Comparison of ENCODE assay signal across 8 mouse cellular contexts in genomic region chr11:118150115-118150701, GRCm38 (mm10). TPM values are rescaled to one million over a fixed set of nuclear protein-coding genes. Genes with fewer than 3 reads are reported as not detected.
DNase-seq lines count a peak whose midpoint lies in the region; ATAC-seq lines count a peak whose summit lies in the region.

No protein-coding gene starts in this region.

- intact Hi-C loops in left cerebral cortex, postnatal 4 days (cut with DNase I): no loop called here

- ATAC-seq in hindbrain, embryonic 13.5 days (ENCODE audit: low FRiP score): no peak
- no peak for ATAC-seq in liver, embryonic 11.5 days (replicated peaks; ENCODE audit: low FRiP score)

- 0 out of 2 replicates have a peak overlapping the region, but pooled peaks have one; percentile 52 for H3K27ac ChIP-seq in hindbrain, embryonic 13.5 days
- no peak overlapping the region for H3K27ac ChIP-seq in hindbrain, embryonic 10.5 days
- H3K27ac ChIP-seq in liver, embryonic 11.5 days (ENCODE audit: low read depth, low read length): no peak overlapping the region

- no peaks in the 10 kb centered on the region for H3K9me3 ChIP-seq in hindbrain, embryonic 13.5 days
- H3K9me3 ChIP-seq in hindbrain, embryonic 10.5 days: peaks cover 9% of the 10 kb centered on the region; the same call in 1 of the 2 replicates
- H3K9me3 ChIP-seq in liver, embryonic 11.5 days (ENCODE audit: control insufficient read depth, low read length): no peaks in the 10 kb centered on the region; the same call in 1 of the 2 replicates

- DNase-seq in hindbrain, embryonic 10.5 days (ENCODE audit: low spot score): no peak
- peak; percentile 87 for DNase-seq in brain, adult 2 months (ENCODE audit: low read depth, low spot score)
- peak; percentile 68 to 80 for DNase-seq in frontal cortex, postnatal 36 days (ENCODE audit: low spot score in 2 of 2)
- DNase-seq in left cerebral cortex, postnatal 4 days: peak; percentile 45
- DNase-seq in spleen, postnatal 14 days (ENCODE audit: low spot score in 2 of 2): no peak
- DNase-seq in urinary bladder, postnatal 10 days (ENCODE audit: low spot score): no peak
- DNase-seq in liver, embryonic 11.5 days (ENCODE audit: low spot score): no peak

- WGBS in hindbrain, embryonic 13.5 days: 68% methylated on average over 9 of the region's 9 CpGs
- WGBS in hindbrain, embryonic 10.5 days: 92% methylated on average over 9 of the region's 9 CpGs
- WGBS in liver, embryonic 11.5 days: 69% methylated on average over 9 of the region's 9 CpGs

- H3K27me3 ChIP-seq in hindbrain, embryonic 13.5 days: no peaks in the 10 kb centered on the region
- no peaks in the 10 kb centered on the region for H3K27me3 ChIP-seq in hindbrain, embryonic 10.5 days (ENCODE audit: insufficient read depth, poor library complexity, severe bottlenecking)
- no peaks in the 10 kb centered on the region for H3K27me3 ChIP-seq in liver, embryonic 11.5 days (replicated peaks; ENCODE audit: control insufficient read depth, insufficient read depth, low read length)

- peaks cover 21% of the 10 kb centered on the region for H3K4me1 ChIP-seq in hindbrain, embryonic 13.5 days (replicated peaks)
- peaks cover 5% of the 10 kb centered on the region; the same call in 1 of the 2 replicates for H3K4me1 ChIP-seq in hindbrain, embryonic 10.5 days (replicated peaks)
- H3K4me1 ChIP-seq in liver, embryonic 11.5 days (replicated peaks; ENCODE audit: control insufficient read depth, insufficient read depth, low read length): no peaks in the 10 kb centered on the region

- no peak overlapping the region for H3K4me3 ChIP-seq in hindbrain, embryonic 13.5 days
- no peak overlapping the region for H3K4me3 ChIP-seq in hindbrain, embryonic 10.5 days
- no peak overlapping the region for H3K4me3 ChIP-seq in liver, embryonic 11.5 days (ENCODE audit: low read depth, low read length)

- H3K36me3 ChIP-seq in hindbrain, embryonic 13.5 days: no peaks in the 10 kb centered on the region
- no peaks in the 10 kb centered on the region for H3K36me3 ChIP-seq in hindbrain, embryonic 10.5 days
- H3K36me3 ChIP-seq in liver, embryonic 11.5 days (ENCODE audit: control insufficient read depth, insufficient read depth, low read length): no peaks in the 10 kb centered on the region

- H3K9ac ChIP-seq in hindbrain, embryonic 13.5 days: no peak overlapping the region
- H3K9ac ChIP-seq in liver, embryonic 11.5 days (ENCODE audit: low read depth, low read length): no peak overlapping the region

- no peak overlapping the region for H3K4me2 ChIP-seq in hindbrain, embryonic 13.5 days
- no peak overlapping the region for H3K4me2 ChIP-seq in liver, embryonic 11.5 days

RNA-seq across cellular contexts. Expression of gene Dnah17, which starts 19.8 kb away (rescaled TPM):
- 0.30 and 0.32 TPM in 2 replicates for polyA plus RNA-seq in hindbrain, embryonic 13.5 days (2015; fragmentation: Nextera tagmentation; extraction: Ambion mirVana)
- 0.19 and 0.33 TPM in 2 replicates for polyA plus RNA-seq in hindbrain, embryonic 10.5 days (2016; fragmentation: Nextera tagmentation; extraction: Ambion mirVana)
- total RNA-seq in left cerebral cortex, postnatal 4 days (2021): under 1 TPM; 0.24 to 0.52 TPM
- 0.09 and 0.11 TPM in 2 replicates for polyA plus RNA-seq in liver, embryonic 11.5 days (2014; fragmentation: Nextera tagmentation; extraction: Ambion mirVana)

Comparison
In these comparisons a context has a peak if more than half of its experiments do, and no peak if none do; other contexts are left out.
1. DNase-seq: peak in brain, adult 2 months (single experiment), frontal cortex, postnatal 36 days (2 of 2) and left cerebral cortex, postnatal 4 days (single experiment); none in hindbrain, embryonic 10.5 days (single experiment), spleen, postnatal 14 days (0 of 2), urinary bladder, postnatal 10 days (single experiment) and liver, embryonic 11.5 days (single experiment).